Mouse (Mus musculus) ES-Bruce4 (cell line): Measurements from ENCODE around the gene Zdhhc1. TPM values are rescaled to one million over a fixed set of nuclear protein-coding genes. Genes with fewer than 3 reads are reported as not detected.

ENCODE experiments used
- H3K27ac ChIP-seq: 2 replicates; pipeline ENCODE4 v1.5.1; 2012; ENCODE audit warnings: low read length, inconsistent platforms; ENCODE audit not compliant: insufficient read depth
- H3K27me3 ChIP-seq: 2 replicates; pipeline ENCODE4 v1.6.1; 2012; ENCODE audit warnings: mild to moderate bottlenecking, low read length, inconsistent platforms; ENCODE audit not compliant: control insufficient read depth, poor library complexity, insufficient read depth, severe bottlenecking
- H3K36me3 ChIP-seq: 2 replicates; pipeline ENCODE4 v1.6.1; 2012; ENCODE audit warnings: inconsistent platforms, mild to moderate bottlenecking, low read length, moderate library complexity; ENCODE audit not compliant: control insufficient read depth, poor library complexity, insufficient read depth, severe bottlenecking
- H3K4me1 ChIP-seq: one replicate; pipeline ENCODE4 v1.8.1; 2011; ENCODE audit warnings: low read length; ENCODE audit not compliant: control insufficient read depth, insufficient read depth
- H3K4me3 ChIP-seq: 2 replicates; pipeline ENCODE4 v1.5.1; 2011; ENCODE audit warnings: low read depth, mild to moderate bottlenecking, low read length
- H3K9ac ChIP-seq: 2 replicates; pipeline ENCODE4 v1.6.1; 2012; ENCODE audit warnings: low read depth, mild to moderate bottlenecking, inconsistent platforms; ENCODE audit not compliant: poor library complexity, severe bottlenecking
- H3K9me3 ChIP-seq: replicated peaks from 2 replicates; pipeline ENCODE4 v1.6.1; 2012; ENCODE audit warnings: mild to moderate bottlenecking, low read length, inconsistent platforms; ENCODE audit not compliant: control insufficient read depth, poor library complexity, insufficient read depth, severe bottlenecking
- CTCF ChIP-seq: IDR thresholded peaks from one replicate; pipeline ENCODE4 v1.8.1; 2011; ENCODE audit warnings: low read depth, low read length
- EP300 ChIP-seq: IDR thresholded peaks from 2 replicates; pipeline ENCODE4 v1.6.1; 2011; ENCODE audit warnings: low read depth, low read length; ENCODE audit not compliant: insufficient read depth
- POLR2A ChIP-seq: IDR thresholded peaks from one replicate; pipeline ENCODE4 v1.8.1; 2011; ENCODE audit warnings: low read length; ENCODE audit not compliant: insufficient read depth
- polyA plus RNA-seq: library from polyadenylated mRNA; stranded (reverse); fragments of >200 nt; gene quantifications from 2 replicates; pipeline ENCODE4 v1.2.4, GENCODE M21; 2011; ENCODE audit warnings: low read depth; ENCODE audit not compliant: missing spikeins, insufficient read depth, insufficient read length

Zdhhc1 gene
- polyA plus RNA-seq, 1 experiment: 9.2 TPM

GRCm38 (mm10) chr8:105495350-105496302 is 1.1 kb downstream of the Zdhhc1 start:
- peak overlapping the region; percentile 74 for H3K9ac ChIP-seq

GRCm38 (mm10) chr8:105494566-105494965 is 2.1 kb downstream of the Zdhhc1 start:
- Histone ChIP-seq H3K9ac (no peak overlapping the region), H3K4me3 (no peak overlapping the region), H3K27me3 (no peaks in the 10 kb centered on the region), H3K36me3 (no peaks in the 10 kb centered on the region), H3K27ac (no peak overlapping the region), H3K4me1 (peaks cover 1% of the 10 kb centered on the region), H3K9me3 (no peaks in the 10 kb centered on the region)
- TF ChIP-seq POLR2A (no peak), EP300 (no peak)

More at GRCm38 (mm10) chr8:105495350-105496302, 1.1 kb downstream of the Zdhhc1 start:
- TF ChIP-seq EP300 (no peak), POLR2A (no peak), CTCF (no peak)
- Histone ChIP-seq H3K36me3 (no peaks in the 10 kb centered on the region), H3K4me1 (peaks cover 1% of the 10 kb centered on the region), H3K4me3 (no peak overlapping the region), H3K27ac (no peak overlapping the region), H3K9me3 (no peaks in the 10 kb centered on the region), H3K27me3 (no peaks in the 10 kb centered on the region)

- Histone ChIP-seq H3K4me1 (peaks cover 1% of the 10 kb centered on the region), H3K27me3 (no peaks in the 10 kb centered on the region), H3K36me3 (no peaks in the 10 kb centered on the region), H3K27ac (no peak overlapping the region), H3K4me3 (no peak overlapping the region), H3K9ac (no peak overlapping the region), H3K9me3 (no peaks in the 10 kb centered on the region)
- TF ChIP-seq EP300 (no peak), CTCF (no peak), POLR2A (no peak)
Measured at GRCm38 (mm10) chr8:105493495-105493894, 3.2 kb downstream of the Zdhhc1 start.

GRCm38 (mm10) chr8:105489281-105489680 is 7.4 kb downstream of the Zdhhc1 start:
- TF ChIP-seq CTCF (no peak), POLR2A (no peak), EP300 (no peak)
- no peak overlapping the region for H3K4me3 ChIP-seq
- no peak overlapping the region for H3K9ac ChIP-seq
- H3K27ac ChIP-seq: no peak overlapping the region
- no peaks in the 10 kb centered on the region for H3K27me3 ChIP-seq
- no peaks in the 10 kb centered on the region for H3K4me1 ChIP-seq
- no peaks in the 10 kb centered on the region for H3K36me3 ChIP-seq
- H3K9me3 ChIP-seq: no peaks in the 10 kb centered on the region

GRCm38 (mm10) chr8:105488082-105488481 is 8.6 kb downstream of the Zdhhc1 start:
- Histone ChIP-seq H3K27ac (no peak overlapping the region), H3K9ac (no peak overlapping the region), H3K4me3 (no peak overlapping the region), H3K27me3 (no peaks in the 10 kb centered on the region), H3K9me3 (no peaks in the 10 kb centered on the region), H3K36me3 (no peaks in the 10 kb centered on the region), H3K4me1 (no peaks in the 10 kb centered on the region)
- TF ChIP-seq EP300 (no peak), CTCF (no peak), POLR2A (no peak)

GRCm38 (mm10) chr8:105484392-105484791 is 12.3 kb downstream of the Zdhhc1 start:
- H3K27me3 ChIP-seq: no peaks in the 10 kb centered on the region
- H3K4me3 ChIP-seq: no peak overlapping the region
- no peaks in the 10 kb centered on the region for H3K36me3 ChIP-seq
- H3K9me3 ChIP-seq: no peaks in the 10 kb centered on the region
- TF ChIP-seq POLR2A: no peak
- peak; percentile 78 for TF ChIP-seq CTCF
- H3K9ac ChIP-seq: no peak overlapping the region
- no peak overlapping the region for H3K27ac ChIP-seq
- H3K4me1 ChIP-seq: no peaks in the 10 kb centered on the region
